Mouse (Mus musculus) testis, postnatal 10 days (tissue): ENCODE results near the gene Wrap53.
"Not testable (repeated sequence)": the region's sequence is repeated elsewhere in the genome, so short reads cannot be mapped to it uniquely, and the experiment has no call there.

Experiments used
- DNase-seq: peaks from one replicate; pipeline ENCODE4 v3.0.0; 2021; ENCODE audit warnings: low spot score

Gene Wrap53

DNA sequence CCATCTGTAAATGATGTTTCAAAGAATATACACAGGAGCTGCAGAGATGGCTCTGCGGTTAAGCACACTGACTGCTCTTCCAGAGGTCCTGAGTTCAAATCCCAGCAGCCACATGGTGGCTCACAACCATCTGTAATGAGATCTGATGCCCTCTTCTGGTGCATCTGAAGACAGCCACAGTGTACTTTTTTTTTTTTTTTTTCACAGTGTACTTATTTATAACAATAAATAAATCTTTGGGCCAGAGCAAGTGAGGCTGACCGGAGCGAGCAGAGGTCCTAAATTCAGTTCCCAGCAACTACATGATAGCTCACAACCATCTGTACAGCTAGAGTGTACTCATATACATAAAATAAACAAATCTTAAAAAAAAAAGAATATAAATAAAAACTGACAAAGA is 49.8 kb downstream of the Wrap53 start:
- DNase-seq = not testable (repeated sequence)

GRCm38 (mm10) chr11:69528031-69528390 is 52.0 kb downstream of the Wrap53 start:
- DNase-seq = no peak

DNA sequence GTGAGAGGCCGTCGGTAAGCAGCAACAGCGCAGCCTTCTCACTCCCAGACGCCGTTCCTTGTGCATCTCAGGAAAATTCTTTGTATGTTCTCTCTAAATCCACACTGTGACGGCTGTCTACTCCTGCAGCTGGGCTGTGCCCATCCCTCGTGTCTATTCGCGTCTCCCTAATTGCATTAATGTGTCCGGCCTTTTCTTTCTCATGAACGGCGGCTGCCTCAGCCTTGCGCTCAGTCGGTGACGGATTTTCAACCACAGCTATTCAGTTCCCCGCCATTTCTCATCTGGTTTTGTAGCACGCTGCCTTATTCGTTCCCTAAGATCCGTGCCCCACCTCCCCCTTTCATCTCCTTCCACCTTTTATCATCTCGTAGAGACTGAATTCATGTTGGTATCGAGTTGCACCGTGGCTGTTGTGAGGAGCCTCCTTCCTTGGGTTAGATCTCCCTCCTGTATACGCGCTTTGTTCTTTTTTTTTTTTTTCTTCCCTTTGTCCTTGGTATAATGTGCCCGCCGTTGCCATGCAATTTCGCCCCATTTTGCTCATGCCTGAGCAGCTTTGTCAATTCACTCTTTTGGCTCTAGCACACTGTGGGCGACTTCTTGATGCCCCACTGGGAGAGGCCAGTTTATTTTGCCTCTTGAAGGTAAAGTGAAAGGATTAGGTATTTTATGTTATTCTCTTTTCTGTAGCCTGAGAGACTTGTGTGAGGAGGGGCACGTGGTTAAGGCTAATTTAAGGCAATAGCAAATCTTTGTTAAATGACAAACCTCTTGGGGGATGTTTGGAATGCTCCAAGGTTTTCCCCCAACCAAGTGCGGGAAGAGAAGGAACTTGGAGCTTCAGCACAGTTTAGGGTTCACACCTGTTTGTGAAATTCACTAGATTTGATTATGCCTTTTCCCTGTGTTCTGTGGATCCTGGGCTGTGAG is 52.7 kb downstream of the Wrap53 start:
- DNase-seq = no peak

DNA sequence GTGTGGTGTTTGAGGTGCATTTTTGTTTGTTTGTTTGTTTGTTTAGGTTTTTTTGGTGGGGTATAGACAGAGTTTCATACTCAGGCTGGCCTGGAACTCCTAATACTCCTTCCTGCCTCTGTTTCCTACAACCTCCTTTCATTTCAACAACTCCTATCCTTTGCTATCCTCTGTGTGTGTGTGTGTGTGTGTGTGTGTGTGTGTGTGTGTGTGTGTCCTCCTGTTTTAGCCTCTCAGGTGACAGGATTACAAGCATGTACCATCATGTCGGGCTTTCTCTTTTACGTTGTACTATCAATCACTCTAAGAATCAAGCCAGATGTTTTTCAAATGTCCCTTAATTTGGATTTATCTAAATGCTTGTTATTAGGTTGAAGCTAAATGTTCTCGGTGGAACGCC is 53.4 kb downstream of the Wrap53 start:
- DNase-seq = no peak

- no peak for DNase-seq
Observed at GRCm38 (mm10) chr11:69525661-69526060, 54.4 kb downstream of the Wrap53 start.

- DNase-seq = no peak
Observed at GRCm38 (mm10) chr11:69523651-69524050, 56.4 kb downstream of the Wrap53 start.

- no peak for DNase-seq
Observed at GRCm38 (mm10) chr11:69521526-69522149, 58.4 kb downstream of the Wrap53 start.

DNA sequence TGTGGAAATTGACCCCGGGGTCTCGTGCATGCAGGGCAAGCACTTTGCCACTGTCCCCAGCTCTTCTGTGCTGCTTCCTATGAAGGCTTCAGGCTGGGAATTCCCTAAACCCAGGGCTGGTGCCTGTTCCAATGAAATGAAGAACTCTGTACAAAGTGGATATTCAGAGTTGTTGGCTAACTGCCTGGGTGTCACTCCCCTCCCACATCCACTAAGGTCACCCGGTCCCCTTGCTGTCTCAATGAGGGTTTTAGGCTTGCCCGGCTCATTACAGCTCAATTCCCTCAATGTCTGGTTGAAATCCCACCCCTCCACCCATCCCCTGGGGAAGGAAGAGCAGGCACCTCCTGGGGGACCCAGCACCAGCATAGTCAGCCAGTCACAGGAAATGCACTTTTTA is 60.1 kb downstream of the Wrap53 start:
- DNase-seq = no peak

- no peak for DNase-seq
Observed at GRCm38 (mm10) chr11:69516661-69517060, 63.4 kb downstream of the Wrap53 start.

GRCm38 (mm10) chr11:69516151-69516640 is 63.9 kb downstream of the Wrap53 start:
- no peak for DNase-seq

GRCm38 (mm10) chr11:69513840-69514239 is 66.2 kb downstream of the Wrap53 start:
- DNase-seq = peak; percentile 74
